Mouse (Mus musculus) MEL (cell line): Measurements from ENCODE around the gene Fchsd2. TPM values are rescaled to one million over a fixed set of nuclear protein-coding genes. Genes with fewer than 3 reads are reported as not detected.

Source experiments
- DNase-seq: peaks from one replicate; pipeline ENCODE4 v3.0.0; 2011; ENCODE audit warnings: low read depth, low spot score
- H3K27ac ChIP-seq: 2 replicates; pipeline ENCODE4 v1.5.1; 2012; ENCODE audit warnings: low read depth, mild to moderate bottlenecking, control low read depth, low read length, moderate library complexity; ENCODE audit not compliant: control insufficient read depth
- H3K27me3 ChIP-seq, 2 experiments: fragments of 150-350 bp in 1 of 2; sonication (generic) in 1 of 2; 2 replicates each; pipeline ENCODE4 v1.6.1; 2012; ENCODE audit warnings: low read length in 2 of 2, mild to moderate bottlenecking in 2 of 2, improper control_type of control experiment in 1 of 2, moderate library complexity in 1 of 2; ENCODE audit not compliant: insufficient read depth in 2 of 2, control insufficient read depth in 1 of 2
- H3K36me3 ChIP-seq, 2 experiments: 2 replicates each; pipeline ENCODE4 v1.6.1; 2012 to 2014; ENCODE audit warnings: low read length in 2 of 2, improper control_type of control experiment in 1 of 2, inconsistent platforms in 1 of 2, mild to moderate bottlenecking in 1 of 2; ENCODE audit not compliant: insufficient read depth in 2 of 2, control insufficient read depth in 1 of 2
- H3K4me1 ChIP-seq, 2 experiments: fragments of 150-350 bp in 1 of 2; sonication (generic) in 1 of 2; 2 replicates each; pipeline ENCODE4 v1.6.1; 2012; ENCODE audit warnings: low read length in 2 of 2, improper control_type of control experiment in 1 of 2, mild to moderate bottlenecking in 1 of 2; ENCODE audit not compliant: insufficient read depth in 2 of 2, control insufficient read depth in 1 of 2
- H3K4me3 ChIP-seq, 2 experiments: fragments of 150-350 bp in 1 of 2; sonication (generic) in 1 of 2; 2 replicates each; pipeline ENCODE4 v1.5.1; 2012; ENCODE audit warnings: low read depth in 2 of 2, low read length in 2 of 2, mild to moderate bottlenecking in 2 of 2, moderate library complexity in 2 of 2, control low read depth in 1 of 2, improper control_type of control experiment in 1 of 2; ENCODE audit not compliant: control insufficient read depth in 1 of 2, insufficient read depth in 1 of 2
- H3K79me2 ChIP-seq: 2 replicates; pipeline ENCODE4 v1.6.1; 2012; ENCODE audit warnings: mild to moderate bottlenecking, low read length, moderate library complexity; ENCODE audit not compliant: control insufficient read depth, poor library complexity, insufficient read depth
- H3K9ac ChIP-seq: 2 replicates; pipeline ENCODE4 v1.6.1; 2012; ENCODE audit warnings: low read depth, mild to moderate bottlenecking, control low read depth, low read length, moderate library complexity; ENCODE audit not compliant: control insufficient read depth, poor library complexity, severe bottlenecking
- H3K9me3 ChIP-seq: fragments of 150-350 bp; sonication (generic); replicated peaks from 2 replicates; pipeline ENCODE4 v1.6.1; 2012; ENCODE audit warnings: mild to moderate bottlenecking, low read length, improper control_type of control experiment, moderate library complexity; ENCODE audit not compliant: insufficient read depth
- BHLHE40 ChIP-seq: IDR thresholded peaks from 2 replicates; pipeline ENCODE4 v1.6.1; 2012; ENCODE audit warnings: low read depth, mild to moderate bottlenecking, inconsistent platforms, low read length, improper control_type of control experiment, borderline replicate concordance
- CHD1 ChIP-seq: IDR thresholded peaks from 2 replicates; pipeline ENCODE4 v1.6.1; 2012; ENCODE audit warnings: low read depth, mild to moderate bottlenecking, inconsistent platforms, low read length, improper control_type of control experiment
- CHD2 ChIP-seq: IDR thresholded peaks from 2 replicates; pipeline ENCODE4 v1.6.1; 2011; ENCODE audit warnings: low read length, improper control_type of control experiment
- CTCF ChIP-seq, 3 experiments: IDR thresholded peaks in 2 of 3; conservative IDR thresholded peaks in 1 of 3; 2 replicates each; pipeline ENCODE4 v1.5.1; 2011 to 2012; ENCODE audit warnings: low read length in 3 of 3, low read depth in 2 of 3, mild to moderate bottlenecking in 2 of 3, improper control_type of control experiment in 1 of 3, inconsistent platforms in 1 of 3, mixed read lengths in 1 of 3, moderate library complexity in 1 of 3; ENCODE audit not compliant: control insufficient read depth in 1 of 3, insufficient read depth in 1 of 3, poor library complexity in 1 of 3, severe bottlenecking in 1 of 3
- E2F4 ChIP-seq: IDR thresholded peaks from 2 replicates; pipeline ENCODE4 v1.6.1; 2011; ENCODE audit warnings: low read depth, low read length, improper control_type of control experiment, borderline replicate concordance
- ELF1 ChIP-seq: IDR thresholded peaks from 2 replicates; pipeline ENCODE4 v1.6.1; 2014; ENCODE audit warnings: low read depth, mild to moderate bottlenecking, inconsistent platforms, low read length, improper control_type of control experiment, moderate library complexity
- EP300 ChIP-seq, 2 experiments: IDR thresholded peaks; 2 replicates each; pipeline ENCODE4 v1.6.1; 2011; ENCODE audit warnings: improper control_type of control experiment in 2 of 2, low read length in 2 of 2, low read depth in 1 of 2, mild to moderate bottlenecking in 1 of 2
- ETS1 ChIP-seq: IDR thresholded peaks from 2 replicates; pipeline ENCODE4 v1.6.1; 2012; ENCODE audit warnings: low read depth, mild to moderate bottlenecking, inconsistent platforms, low read length, improper control_type of control experiment, moderate library complexity
- GABPA ChIP-seq: IDR thresholded peaks from 2 replicates; pipeline ENCODE4 v1.6.1; 2012; ENCODE audit warnings: low read depth, mild to moderate bottlenecking, inconsistent platforms, low read length, improper control_type of control experiment, moderate library complexity
- HCFC1 ChIP-seq: IDR thresholded peaks from 2 replicates; pipeline ENCODE4 v1.6.1; 2012; ENCODE audit warnings: low read depth, mild to moderate bottlenecking, inconsistent platforms, low read length, improper control_type of control experiment, moderate library complexity
- JUND ChIP-seq: IDR thresholded peaks from 2 replicates; pipeline ENCODE4 v1.6.1; 2011; ENCODE audit warnings: low read depth, mild to moderate bottlenecking, improper control_type of control experiment, low read length
- KAT2A ChIP-seq: conservative IDR thresholded peaks from 2 replicates; pipeline ENCODE4 v1.6.1; 2012; ENCODE audit warnings: low read depth, low read length, improper control_type of control experiment, inconsistent platforms
- MAFK ChIP-seq: IDR thresholded peaks from 2 replicates; pipeline ENCODE4 v1.6.1; 2011; ENCODE audit warnings: low read depth, mild to moderate bottlenecking, low read length, improper control_type of control experiment, borderline replicate concordance
- MAX ChIP-seq: IDR thresholded peaks from 2 replicates; pipeline ENCODE4 v1.6.1; 2011; ENCODE audit warnings: low read length, improper control_type of control experiment
- MAZ ChIP-seq: IDR thresholded peaks from 2 replicates; pipeline ENCODE4 v1.6.1; 2012; ENCODE audit warnings: low read depth, mild to moderate bottlenecking, inconsistent platforms, low read length, improper control_type of control experiment
- MEF2A ChIP-seq: IDR thresholded peaks from 2 replicates; pipeline ENCODE4 v1.6.1; 2014; ENCODE audit warnings: low read depth, mild to moderate bottlenecking, inconsistent platforms, low read length, improper control_type of control experiment; ENCODE audit not compliant: poor library complexity, insufficient replicate concordance, severe bottlenecking; ENCODE audit errors: extremely low read depth
- MXI1 ChIP-seq: IDR thresholded peaks from 2 replicates; pipeline ENCODE4 v1.6.1; 2011; ENCODE audit warnings: mild to moderate bottlenecking, low read depth, low read length, improper control_type of control experiment
- MYB ChIP-seq: IDR thresholded peaks from 2 replicates; pipeline ENCODE4 v1.6.1; 2011; ENCODE audit warnings: mild to moderate bottlenecking, low read depth, low read length, improper control_type of control experiment
- MYC ChIP-seq: IDR thresholded peaks from 2 replicates; pipeline ENCODE4 v1.6.1; 2011; ENCODE audit warnings: low read depth, mild to moderate bottlenecking, low read length, improper control_type of control experiment, moderate library complexity
- NELFE ChIP-seq: IDR thresholded peaks from 2 replicates; pipeline ENCODE4 v1.6.1; 2011; ENCODE audit warnings: low read depth, low read length, improper control_type of control experiment
- NRF1 ChIP-seq: IDR thresholded peaks from 2 replicates; pipeline ENCODE4 v1.6.1; 2014; ENCODE audit warnings: low read depth, mild to moderate bottlenecking, inconsistent platforms, low read length, improper control_type of control experiment, moderate library complexity; ENCODE audit not compliant: poor library complexity, insufficient read depth, severe bottlenecking
- POLR2A ChIP-seq, 2 experiments: IDR thresholded peaks; 2 replicates each; pipeline ENCODE4 v1.6.1; 2011 to 2012; ENCODE audit warnings: low read length in 2 of 2, mild to moderate bottlenecking in 2 of 2, control low read depth in 1 of 2, improper control_type of control experiment in 1 of 2, low read depth in 1 of 2, moderate library complexity in 1 of 2; ENCODE audit not compliant: control insufficient read depth in 1 of 2, insufficient read depth in 1 of 2, poor library complexity in 1 of 2
- POLR2AphosphoS2 ChIP-seq: IDR thresholded peaks from 2 replicates; pipeline ENCODE4 v1.6.1; 2011; ENCODE audit warnings: low read length, improper control_type of control experiment
- POLR2AphosphoS5 ChIP-seq: IDR thresholded peaks from 2 replicates; pipeline ENCODE4 v1.6.1; 2012; ENCODE audit warnings: low read depth, borderline replicate concordance, mild to moderate bottlenecking, inconsistent platforms, low read length, moderate library complexity, mixed read lengths
- RAD21 ChIP-seq: IDR thresholded peaks from 2 replicates; pipeline ENCODE4 v1.6.1; 2011; ENCODE audit warnings: mild to moderate bottlenecking, low read depth, low read length, improper control_type of control experiment
- RCOR1 ChIP-seq: IDR thresholded peaks from 2 replicates; pipeline ENCODE4 v1.6.1; 2012; ENCODE audit warnings: low read depth, mild to moderate bottlenecking, inconsistent platforms, low read length, improper control_type of control experiment
- SIN3A ChIP-seq: IDR thresholded peaks from 2 replicates; pipeline ENCODE4 v1.6.1; 2012; ENCODE audit warnings: low read length, improper control_type of control experiment, inconsistent platforms
- SMC3 ChIP-seq: IDR thresholded peaks from 2 replicates; pipeline ENCODE4 v1.6.1; 2011; ENCODE audit warnings: low read depth, low read length, improper control_type of control experiment
- TAL1 ChIP-seq: IDR thresholded peaks from 2 replicates; pipeline ENCODE4 v1.6.1; 2012; ENCODE audit warnings: mild to moderate bottlenecking, inconsistent platforms, low read length, moderate library complexity, mixed read lengths
- TBP ChIP-seq: IDR thresholded peaks from 2 replicates; pipeline ENCODE4 v1.8.0; 2011; ENCODE audit warnings: low read depth, low read length, improper control_type of control experiment
- TCF12 ChIP-seq: IDR thresholded peaks from 2 replicates; pipeline ENCODE4 v1.6.1; 2014; ENCODE audit warnings: low read depth, mild to moderate bottlenecking, inconsistent platforms, low read length, improper control_type of control experiment, moderate library complexity
- UBTF ChIP-seq: IDR thresholded peaks from 2 replicates; pipeline ENCODE4 v1.6.1; 2012; ENCODE audit warnings: low read depth, mild to moderate bottlenecking, inconsistent platforms, low read length, improper control_type of control experiment, moderate library complexity, borderline replicate concordance; ENCODE audit not compliant: insufficient read depth
- USF1 ChIP-seq: IDR thresholded peaks from 2 replicates; pipeline ENCODE4 v1.6.1; 2014; ENCODE audit warnings: low read depth, mild to moderate bottlenecking, inconsistent platforms, low read length, improper control_type of control experiment, moderate library complexity
- USF2 ChIP-seq, 2 experiments: IDR thresholded peaks; 2 replicates each; pipeline ENCODE4 v1.6.1; 2011 to 2012; ENCODE audit warnings: improper control_type of control experiment in 2 of 2, low read length in 2 of 2, borderline replicate concordance in 1 of 2, inconsistent platforms in 1 of 2, low read depth in 1 of 2, mild to moderate bottlenecking in 1 of 2; ENCODE audit not compliant: insufficient read depth in 1 of 2
- ZC3H11A ChIP-seq: IDR thresholded peaks from 2 replicates; pipeline ENCODE4 v1.6.1; 2012; ENCODE audit warnings: low read depth, mild to moderate bottlenecking, inconsistent platforms, low read length, improper control_type of control experiment
- ZKSCAN1 ChIP-seq: IDR thresholded peaks from 2 replicates; pipeline ENCODE4 v1.6.1; 2012; ENCODE audit warnings: low read depth, mild to moderate bottlenecking, inconsistent platforms, low read length, improper control_type of control experiment, moderate library complexity
- ZMIZ1 ChIP-seq: IDR thresholded peaks from 2 replicates; pipeline ENCODE4 v1.6.1; 2012; ENCODE audit warnings: low read depth, mild to moderate bottlenecking, inconsistent platforms, low read length, improper control_type of control experiment, moderate library complexity
- ZNF384 ChIP-seq: IDR thresholded peaks from 2 replicates; pipeline ENCODE4 v1.6.1; 2012; ENCODE audit warnings: low read depth, mild to moderate bottlenecking, inconsistent platforms, low read length, improper control_type of control experiment
- polyA plus RNA-seq, 2 experiments: library from polyadenylated mRNA; stranded (reverse) in 1 of 2; unstranded in 1 of 2; fragments of >175 nt in 1 of 2; fragments of >200 nt in 1 of 2; gene quantifications; 2 replicates each; pipeline versions ENCODE4 v1.2.1 to v1.2.4; 2012; ENCODE audit warnings: low replicate concordance in 2 of 2, low read depth in 1 of 2; ENCODE audit not compliant: insufficient read length in 2 of 2, insufficient read depth in 1 of 2, missing spikeins in 1 of 2
- total RNA-seq: library from RNA; depleted of rRNA; stranded (reverse); fragments of 300-350 nt; gene quantifications from 2 replicates; pipeline ENCODE4 v1.2.3, GENCODE M21; 2012

Gene Fchsd2
- total and polyA plus RNA-seq, 3 experiments = 3.9 to 6.3 TPM; not detected in 1

DNA sequence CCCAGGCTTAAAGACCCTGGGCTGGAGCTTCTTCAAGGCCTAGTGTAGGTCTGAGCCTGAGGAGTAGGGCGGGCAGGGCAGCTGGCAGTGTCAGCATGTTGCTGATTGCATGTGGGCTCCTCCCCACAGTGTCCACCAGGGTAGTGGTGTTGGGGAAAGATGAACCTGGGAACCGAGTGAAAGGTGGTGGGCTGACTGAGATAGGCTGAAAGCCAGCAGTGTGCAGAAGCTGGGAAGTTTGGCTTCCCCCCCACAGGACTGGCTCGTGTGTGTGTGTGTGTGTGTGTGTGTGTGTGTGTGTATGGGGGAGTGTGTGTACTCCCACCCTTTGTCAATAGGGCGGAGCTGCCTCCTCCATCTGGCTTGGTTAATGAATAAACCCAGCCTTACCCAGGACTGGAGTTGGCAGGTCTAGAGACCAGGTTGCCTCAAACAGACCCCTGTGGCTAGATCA lies 230.5 kb downstream of the Fchsd2 start:
- H3K9ac ChIP-seq = no peak overlapping the region
- H3K27ac ChIP-seq = no peak overlapping the region
- peak; percentile 74 for DNase-seq
- H3K36me3 ChIP-seq = no peaks in the 10 kb centered on the region; a peak in 1 of 4 replicates
- H3K4me3 ChIP-seq = no peak overlapping the region
- peaks cover 2 to 25% of the 10 kb centered on the region in 2 experiments for H3K4me1 ChIP-seq
- H3K79me2 ChIP-seq = no peaks in the 10 kb centered on the region; the same call in 1 of the 2 replicates
- H3K9me3 ChIP-seq = no peaks in the 10 kb centered on the region
- H3K27me3 ChIP-seq = no peaks in the 10 kb centered on the region
- TF ChIP-seq MEF2A = no peak
- peak; percentile 29; the same call in 1 of the 2 replicates for TF ChIP-seq SIN3A
- no peak for TF ChIP-seq USF2 (IDR thresholded peaks at IDR 0.05; ENCODE audit: borderline replicate concordance in 1 of 2, insufficient read depth in 1 of 2, low read depth in 1 of 2, low read length in 2 of 2)
- peak; percentile 56; the same call in 1 of the 2 replicates for TF ChIP-seq ETS1
- TF ChIP-seq TCF12 = peak; percentile 45; the same call in 1 of the 2 replicates
- TF ChIP-seq CHD2 = no peak
- no peak for TF ChIP-seq SMC3
- no peak for TF ChIP-seq MAFK
- TF ChIP-seq MYB = no peak
- no peak for TF ChIP-seq CHD1
- peak; percentile 35 for TF ChIP-seq TAL1
- no peak for TF ChIP-seq MXI1
- peak in 1 of 2 experiments; percentile 57; a peak in 3 of 4 replicates for TF ChIP-seq EP300 (IDR thresholded peaks at IDR 0.05; ENCODE audit: low read depth in 1 of 2, low read length in 2 of 2)
- TF ChIP-seq KAT2A = no peak
- TF ChIP-seq UBTF = no peak
- no peak for TF ChIP-seq E2F4
- TF ChIP-seq MYC = no peak
- TF ChIP-seq USF1 = no peak
- TF ChIP-seq BHLHE40 = peak; percentile 47; the same call in 1 of the 2 replicates
- TF ChIP-seq NELFE = no peak
- TF ChIP-seq MAX = no peak
- no peak for TF ChIP-seq ZC3H11A
- TF ChIP-seq POLR2A (IDR thresholded peaks at IDR 0.05; ENCODE audit: control insufficient read depth in 1 of 2, insufficient read depth in 1 of 2, low read depth in 1 of 2, low read length in 2 of 2, poor library complexity in 1 of 2) = no peak
- TF ChIP-seq NRF1 = no peak
- no peak for TF ChIP-seq ZMIZ1
- TF ChIP-seq GABPA = no peak
- no peak for TF ChIP-seq ZKSCAN1
- no peak for TF ChIP-seq POLR2AphosphoS2
- no peak for TF ChIP-seq CTCF (IDR thresholded peaks at IDR 0.05 in 2 of 3, conservative IDR thresholded peaks at IDR 0.05 in 1 of 3; ENCODE audit: control insufficient read depth in 1 of 3, insufficient read depth in 1 of 3, low read depth in 2 of 3, low read length in 3 of 3, poor library complexity in 1 of 3, severe bottlenecking in 1 of 3)
- TF ChIP-seq ZNF384 = no peak
- TF ChIP-seq MAZ = no peak
- no peak for TF ChIP-seq HCFC1
- no peak for TF ChIP-seq POLR2AphosphoS5
- TF ChIP-seq ELF1 = no peak
- TF ChIP-seq RCOR1 = no peak
- TF ChIP-seq JUND = no peak
- TF ChIP-seq TBP = no peak
- TF ChIP-seq RAD21 = no peak
